Mouse (Mus musculus) liver, adult 2 months (tissue): Measurements from ENCODE around the gene Osbpl10.

ENCODE experiments used
- CTCF ChIP-seq: fragments of 200-500 bp; IDR thresholded peaks from 2 replicates; pipeline ENCODE4 v1.5.1; 2011; ENCODE audit warnings: low read depth, low read length, control low read depth
- POLR2A ChIP-seq: fragments of 200-500 bp; IDR thresholded peaks from 2 replicates; pipeline ENCODE4 v1.6.1; 2011; ENCODE audit warnings: low read length, control low read depth; ENCODE audit not compliant: insufficient read depth; ENCODE audit errors: extremely low read depth

DNA sequence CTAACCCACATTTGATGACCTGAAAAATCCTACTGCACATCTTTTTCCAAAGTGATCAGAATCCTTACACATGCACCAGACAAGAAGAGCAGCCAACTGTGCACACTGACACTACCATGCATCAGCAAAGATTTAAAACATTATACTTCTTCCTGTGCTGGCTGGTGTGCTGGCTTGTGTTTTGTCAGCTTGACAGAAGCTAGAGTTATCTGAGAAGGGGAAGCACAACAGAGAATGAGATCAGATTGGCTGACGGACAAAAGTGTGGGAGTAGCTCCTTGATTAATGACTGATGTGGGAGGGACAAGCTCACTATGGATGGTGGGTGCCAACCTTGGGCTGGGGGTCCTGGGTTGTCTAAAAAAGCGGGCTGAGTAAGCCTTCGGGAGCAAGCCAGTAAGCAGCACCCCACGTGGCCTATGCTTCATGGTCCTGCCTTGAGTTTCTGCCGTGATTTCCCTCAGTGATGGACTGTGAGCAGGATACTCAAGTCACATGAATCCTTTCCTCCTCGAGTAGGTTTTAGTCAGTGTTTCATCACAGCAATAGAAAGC lies 279.4 kb downstream of the Osbpl10 start:
- no peak for TF ChIP-seq POLR2A
- no peak; the same call in 1 of the 2 replicates for TF ChIP-seq CTCF
